Mouse (Mus musculus) ZHBTc4 (cell line): Measurements from ENCODE around the gene Vsx1.

Source experiments
- DNase-seq: peaks from one replicate; pipeline ENCODE4 v3.0.0-alpha.2; 2011; ENCODE audit warnings: low read depth, low spot score

Vsx1 gene

DNA sequence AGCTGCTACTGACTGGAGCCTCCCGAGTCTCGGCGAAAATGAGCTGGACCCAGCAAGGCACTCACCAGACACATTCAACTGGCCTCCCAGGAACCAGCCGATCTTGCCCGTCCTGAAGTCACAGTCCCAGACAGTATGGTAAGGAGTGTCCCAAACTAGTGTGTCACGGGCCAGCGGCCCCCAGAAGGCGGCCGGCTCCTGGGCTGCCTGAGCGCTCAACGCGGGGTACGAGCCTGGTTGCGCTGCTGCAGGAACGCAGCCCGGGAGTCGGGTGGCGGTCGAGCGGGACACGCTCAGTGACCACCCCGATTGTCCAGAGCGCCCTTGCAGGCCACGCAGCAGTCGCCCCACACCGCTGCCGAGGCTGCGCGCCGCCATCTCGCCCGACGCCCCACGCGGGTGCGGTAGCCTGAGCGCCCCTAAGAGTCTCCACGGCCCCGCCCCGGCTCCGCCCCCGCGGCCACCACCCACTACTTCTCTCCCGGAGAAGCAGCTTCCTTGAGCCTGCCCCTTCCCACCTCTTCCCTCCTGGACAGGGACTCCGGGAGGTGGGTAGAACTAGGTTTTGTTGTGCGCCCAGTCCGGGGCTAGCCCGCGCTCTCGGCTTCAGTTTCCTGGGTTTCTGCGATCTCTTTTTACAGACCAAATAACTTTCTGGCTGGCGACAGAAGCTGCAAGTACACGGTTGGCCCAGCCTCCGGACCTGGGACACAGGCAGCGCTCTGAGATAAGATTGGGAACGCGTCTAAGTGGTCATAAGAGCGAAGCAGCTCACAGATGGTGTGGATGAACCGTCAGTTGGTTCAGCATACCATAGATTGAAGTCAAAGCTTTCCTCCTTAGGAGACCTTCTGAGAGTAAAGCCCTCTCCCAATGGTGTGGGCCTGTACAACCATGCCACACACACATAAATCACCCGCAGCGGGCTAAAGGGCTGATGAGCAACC, 21.1 kb downstream of the Vsx1 start, which contains the start of gene Acss1:
Gene Acss1 (minus strand): TSS at position 681 of the 947 bp plus-strand sequence.
- DNase-seq: peak; percentile 72

DNA sequence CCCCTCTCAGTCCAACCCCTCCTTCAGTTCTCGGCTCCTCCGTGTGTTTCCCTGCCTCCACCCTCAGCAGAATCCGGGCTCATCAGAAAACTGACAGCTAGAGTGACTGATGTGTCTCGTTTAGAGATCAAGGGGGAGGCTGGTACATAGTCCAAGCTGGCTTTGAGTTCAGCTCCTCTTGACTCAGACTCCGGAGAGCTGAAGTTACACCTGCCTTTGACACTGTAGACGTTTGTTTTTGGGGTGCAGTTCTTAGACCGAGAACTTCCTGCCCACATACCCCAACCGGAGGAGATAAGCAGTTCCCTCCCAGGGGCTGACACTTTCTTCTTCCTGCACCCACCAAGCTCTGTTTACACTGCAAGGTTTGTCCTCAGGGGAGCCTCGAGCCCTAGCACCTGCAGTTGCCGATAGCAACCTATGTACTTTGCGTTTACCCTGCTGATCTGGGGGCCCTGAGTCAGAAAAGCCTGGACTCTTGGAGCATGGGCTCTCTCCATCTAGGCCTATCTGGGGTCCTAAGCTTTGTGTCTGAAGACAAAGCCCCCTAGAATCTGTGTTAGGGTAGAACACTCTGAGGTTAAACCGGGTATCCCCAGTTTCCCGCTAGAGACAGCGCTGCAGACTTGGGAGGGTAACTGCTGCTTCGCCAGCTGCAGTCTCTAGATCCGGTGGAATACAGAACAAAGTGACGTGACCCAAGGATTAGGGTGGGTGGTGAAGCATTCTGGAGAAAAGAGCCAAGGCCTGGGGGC, 21.9 kb downstream of the Vsx1 start:
- peak; percentile 36 for DNase-seq

DNA sequence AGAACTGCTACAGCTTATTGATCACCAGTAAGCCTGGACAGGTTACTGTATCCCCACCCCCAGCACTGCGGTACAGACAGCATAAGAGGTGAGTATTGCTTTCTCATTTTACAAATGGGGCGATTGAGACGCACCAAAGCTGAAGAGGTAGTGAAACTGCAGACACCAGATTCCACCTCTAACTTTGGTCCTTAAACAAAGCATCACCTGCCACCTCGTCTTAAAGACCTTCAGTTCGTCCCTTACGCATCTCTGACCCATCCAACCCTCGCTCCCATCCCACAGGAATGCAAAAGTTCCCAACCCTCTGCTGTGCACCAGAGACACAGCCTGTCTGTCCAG, 22.5 kb downstream of the Vsx1 start:
- DNase-seq: no peak

DNA sequence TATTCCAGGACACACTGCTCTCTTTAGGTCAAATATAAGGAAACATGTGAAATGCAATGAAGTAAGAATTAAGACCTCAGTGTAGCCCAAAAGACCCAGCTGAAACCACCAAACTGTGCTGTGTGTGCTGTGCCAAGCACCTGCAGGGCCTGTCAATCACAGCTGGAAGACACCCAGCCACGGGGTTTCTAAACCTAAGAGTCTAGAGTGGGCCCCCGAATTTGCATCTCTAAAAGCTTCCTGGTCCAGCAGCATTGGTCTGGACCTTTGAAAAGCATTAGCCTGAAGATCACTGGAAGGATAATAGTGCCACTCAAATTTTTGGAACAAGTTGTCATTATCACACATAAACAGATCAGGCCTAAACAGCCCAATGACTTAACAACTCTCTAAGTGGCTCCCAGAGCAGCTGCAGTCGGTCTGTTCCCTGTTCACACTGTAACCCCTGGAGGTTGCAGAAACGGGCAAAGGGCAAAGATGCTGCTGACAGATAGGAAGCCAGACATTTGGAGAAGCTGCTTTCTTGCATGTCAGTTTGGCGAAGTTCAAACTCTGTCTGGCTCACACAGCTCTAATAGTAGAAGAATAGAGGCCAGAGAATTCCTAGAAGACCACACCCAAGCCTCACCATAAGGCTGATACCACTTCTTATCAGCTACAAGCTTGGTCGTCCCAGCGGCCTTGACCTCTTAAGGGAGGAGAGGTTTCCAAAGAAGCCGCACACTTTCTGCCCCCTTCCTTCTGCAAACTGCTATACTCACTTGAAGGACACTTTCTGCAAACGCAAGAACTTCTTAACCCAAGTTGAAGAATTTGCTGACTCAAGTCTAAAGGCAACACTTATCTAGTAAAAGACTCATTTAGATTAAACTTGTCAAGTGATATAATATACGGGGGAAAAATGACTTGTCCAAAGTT, 23.4 kb downstream of the Vsx1 start:
- peak; percentile 25 for DNase-seq

DNA sequence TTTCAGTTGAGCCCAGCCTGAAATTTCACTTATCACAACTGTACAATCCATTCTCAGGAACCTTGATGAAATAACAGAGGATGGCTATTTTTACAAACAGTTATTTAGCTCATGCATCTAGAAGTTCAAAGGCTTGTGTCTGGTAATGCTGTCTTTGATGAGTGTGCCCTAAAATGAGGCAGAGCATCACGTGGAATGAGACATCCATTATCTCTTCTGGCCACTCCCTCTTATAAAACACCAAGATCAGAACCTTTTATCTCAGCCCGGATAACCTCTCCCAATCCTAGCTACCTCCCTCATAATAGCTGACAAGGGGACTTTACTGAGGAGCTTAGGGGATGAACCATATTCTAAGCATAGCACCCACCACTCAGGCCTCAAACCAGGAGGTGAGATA, 24.2 kb downstream of the Vsx1 start:
- no peak for DNase-seq

DNA sequence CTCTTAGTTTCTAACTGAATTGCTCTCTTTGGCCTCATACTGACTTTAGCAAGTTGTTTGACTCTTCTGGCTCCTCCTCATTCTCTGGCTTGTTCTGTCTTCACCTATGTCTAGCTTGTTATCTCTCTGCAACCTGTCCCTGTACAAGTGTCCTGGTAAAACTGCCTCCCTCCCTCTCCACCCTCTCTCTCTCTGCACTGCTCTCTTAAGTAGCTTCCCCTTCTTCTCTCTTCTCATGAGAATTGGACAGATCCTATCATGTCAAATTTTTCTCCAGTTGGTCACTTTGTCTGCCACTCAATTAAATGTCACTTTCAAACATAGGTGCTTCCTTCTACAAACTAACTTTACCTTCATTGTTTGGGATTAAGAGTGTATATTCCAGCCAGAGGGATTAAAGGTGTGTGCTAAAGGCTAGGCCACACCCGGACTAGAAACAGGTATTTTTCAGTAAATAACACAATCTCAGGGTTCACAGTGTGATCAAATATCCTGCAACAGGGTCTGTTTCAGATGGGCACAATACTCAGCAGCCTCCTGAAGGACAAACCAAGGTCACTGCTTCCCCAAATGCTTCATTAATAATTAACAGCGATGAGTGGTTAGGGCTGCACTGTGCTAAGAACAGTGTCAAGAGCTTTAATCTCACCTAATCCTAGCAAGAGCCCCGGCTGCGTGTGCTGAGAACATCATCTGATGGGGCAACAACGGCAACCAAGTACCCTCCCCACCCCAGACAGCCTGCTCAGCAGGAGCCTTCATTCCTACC, 24.8 kb downstream of the Vsx1 start:
- no peak for DNase-seq

DNA sequence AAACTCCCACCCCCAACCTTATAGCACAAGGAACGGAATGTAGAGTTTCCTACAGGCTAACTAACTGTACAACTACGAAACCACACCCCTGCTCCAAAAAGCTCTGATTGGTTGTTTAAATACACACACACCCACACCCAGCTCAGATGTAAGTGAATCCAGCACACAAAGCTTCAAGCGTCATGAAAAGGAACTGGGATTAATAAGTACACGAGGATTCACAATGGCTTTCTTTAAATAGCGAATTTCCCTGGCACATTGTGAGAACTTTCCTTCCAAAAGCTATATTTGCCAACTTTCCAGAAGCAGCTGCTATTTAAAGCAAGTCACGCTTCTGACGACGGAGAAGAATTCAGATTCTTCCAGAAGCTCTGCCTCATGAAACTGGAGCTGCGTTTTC, 25.9 kb downstream of the Vsx1 start:
- no peak for DNase-seq

DNA sequence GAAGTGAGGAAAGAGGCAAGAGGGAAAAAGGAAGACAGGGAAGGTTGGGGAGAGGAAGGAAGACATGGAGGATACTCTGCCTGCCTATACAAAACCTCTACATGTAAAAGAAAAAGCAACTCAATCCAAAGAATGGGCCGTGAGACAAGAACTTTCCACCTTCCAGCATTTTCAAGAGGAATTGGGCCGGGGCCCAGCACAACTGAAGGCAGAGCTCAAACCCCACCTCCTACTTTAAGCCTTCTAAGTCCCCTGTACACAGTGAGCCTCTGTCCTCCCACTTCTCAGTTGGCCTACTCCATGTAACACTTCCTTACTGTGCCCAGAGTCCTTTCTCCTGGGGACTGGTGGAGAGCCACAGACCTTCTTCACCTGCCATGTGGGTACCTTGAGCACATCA, 27.2 kb downstream of the Vsx1 start:
- DNase-seq: no peak

DNA sequence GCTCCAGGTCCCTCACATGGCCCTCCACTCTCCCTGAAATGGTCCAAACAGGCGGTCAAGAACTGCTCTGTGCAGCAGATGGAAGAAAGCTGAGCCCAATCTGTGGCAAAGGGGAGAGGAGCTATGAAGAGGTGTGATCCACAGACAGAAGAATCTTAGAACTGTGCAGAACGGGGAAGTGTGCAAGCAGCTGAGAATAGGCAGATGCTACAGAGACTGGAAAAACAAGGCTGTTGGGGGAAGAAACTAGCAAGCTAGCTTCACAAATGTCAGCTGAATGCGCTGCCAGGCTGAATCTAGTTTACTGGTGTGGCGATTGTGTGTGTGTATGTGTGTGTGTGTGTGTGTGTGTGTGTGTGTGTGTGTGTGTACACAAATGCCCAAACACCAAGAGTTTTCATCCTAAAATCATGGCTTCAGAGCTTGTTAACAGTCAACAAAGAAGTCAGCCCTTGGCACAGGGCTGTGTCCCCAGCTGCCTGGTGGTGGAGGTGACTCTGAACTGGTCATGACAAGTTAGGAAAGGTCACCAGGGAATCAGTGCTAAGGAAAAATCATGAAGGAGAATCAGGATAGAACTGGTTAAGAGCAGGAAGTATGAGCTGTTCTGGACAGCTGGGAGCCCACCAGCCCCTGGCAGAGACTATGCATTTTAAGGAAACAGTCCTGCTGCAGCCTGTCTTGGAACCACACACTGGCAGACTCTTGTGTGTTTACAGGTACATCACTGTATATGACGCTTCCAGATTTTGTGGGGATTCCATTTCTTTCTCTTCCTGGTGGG, 28.3 kb downstream of the Vsx1 start:
- peak; percentile 74 for DNase-seq

DNA sequence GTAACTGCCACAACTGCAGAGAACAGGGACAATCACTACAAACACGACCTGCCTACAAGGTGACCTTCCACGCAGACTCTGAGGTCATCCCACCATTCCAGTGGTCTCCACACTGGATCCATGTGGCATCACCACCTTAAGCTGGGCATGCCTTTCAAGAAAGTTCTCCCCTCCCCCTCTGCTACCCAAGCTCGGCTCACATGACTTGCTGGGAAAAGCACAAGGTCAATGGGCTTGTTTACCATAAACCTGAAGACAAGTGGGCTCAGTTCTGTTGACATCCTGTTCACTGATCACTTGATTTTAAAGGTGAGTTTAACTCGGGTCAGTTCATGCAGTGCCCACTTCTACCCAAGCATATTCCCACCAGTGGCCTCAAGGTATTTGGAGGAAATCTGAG, 29.1 kb downstream of the Vsx1 start:
- peak; percentile 73 for DNase-seq

DNA sequence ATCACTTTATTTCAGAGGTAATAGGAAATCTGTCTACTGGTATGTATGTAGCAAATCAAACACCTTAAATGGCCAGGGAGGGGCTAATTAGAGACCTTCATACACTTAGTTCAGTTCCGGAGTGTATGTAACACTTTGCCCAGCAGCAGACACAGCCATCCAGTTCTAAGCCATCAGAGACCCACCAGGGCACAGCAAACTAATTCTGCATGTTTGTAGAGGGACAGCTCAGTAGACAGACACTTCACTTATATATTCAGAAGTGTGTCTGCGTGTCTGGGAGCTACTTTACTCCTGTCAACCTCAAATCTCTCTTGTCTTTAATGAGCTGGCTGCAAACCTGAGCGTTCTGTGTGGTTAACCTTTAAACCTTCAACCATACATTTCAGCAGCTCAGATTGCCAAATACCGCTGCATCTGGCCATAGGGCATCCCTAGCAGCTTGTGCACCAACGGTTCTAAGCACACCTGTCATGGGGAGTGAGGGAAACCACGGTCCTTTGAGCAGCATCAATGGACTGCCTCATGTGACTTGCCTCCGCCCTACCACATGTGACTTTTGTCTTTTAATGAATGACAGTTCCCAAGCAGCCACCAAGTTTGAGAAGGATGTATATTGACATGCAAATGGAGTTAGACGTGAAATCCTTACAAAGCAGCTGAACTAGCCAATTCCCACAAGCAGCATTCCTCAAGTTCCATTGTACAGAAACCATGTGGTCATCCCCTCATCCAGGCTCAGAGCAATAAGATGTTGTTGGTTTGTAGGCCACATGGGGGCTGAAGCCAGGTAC, 32.0 kb downstream of the Vsx1 start:
- peak; percentile 96 for DNase-seq

DNA sequence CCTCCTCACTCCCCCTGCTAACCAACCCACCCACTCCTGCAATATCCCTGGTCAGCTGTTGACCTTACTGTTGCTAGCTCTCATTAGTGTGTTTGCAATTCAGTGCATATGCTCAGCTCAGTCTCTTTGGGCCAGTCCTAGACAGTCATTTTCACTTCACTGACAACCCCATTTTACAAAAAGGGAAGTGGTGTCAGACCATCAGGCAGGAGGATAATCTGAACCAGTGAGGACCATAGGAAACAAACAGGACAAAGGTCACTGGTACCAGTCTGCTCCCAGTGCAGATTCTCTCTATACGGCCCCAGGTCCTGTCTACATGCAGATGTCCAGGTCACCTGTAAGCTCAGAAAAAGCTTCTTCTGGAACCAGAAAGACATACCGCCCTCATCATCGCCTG, 33.0 kb downstream of the Vsx1 start:
- DNase-seq: no peak

DNA sequence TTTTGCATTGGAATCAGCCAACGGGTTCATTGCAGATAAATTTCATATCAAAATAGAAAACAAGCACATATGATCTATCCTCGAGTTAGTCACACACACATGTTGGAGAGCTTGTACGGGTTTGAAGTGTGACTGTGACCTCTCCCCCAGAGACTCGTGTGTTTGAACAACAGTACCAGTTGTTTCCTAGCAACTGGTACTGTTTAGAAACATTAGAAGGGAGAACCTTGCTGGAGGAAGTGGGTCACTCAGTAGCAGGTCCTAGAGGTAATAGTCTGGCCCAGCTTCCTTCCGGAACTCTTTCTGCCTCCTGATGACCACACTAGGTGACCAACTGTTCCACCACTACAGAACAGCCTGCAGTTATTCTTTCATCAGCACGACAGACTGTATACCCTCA, 33.9 kb downstream of the Vsx1 start:
- no peak for DNase-seq

DNA sequence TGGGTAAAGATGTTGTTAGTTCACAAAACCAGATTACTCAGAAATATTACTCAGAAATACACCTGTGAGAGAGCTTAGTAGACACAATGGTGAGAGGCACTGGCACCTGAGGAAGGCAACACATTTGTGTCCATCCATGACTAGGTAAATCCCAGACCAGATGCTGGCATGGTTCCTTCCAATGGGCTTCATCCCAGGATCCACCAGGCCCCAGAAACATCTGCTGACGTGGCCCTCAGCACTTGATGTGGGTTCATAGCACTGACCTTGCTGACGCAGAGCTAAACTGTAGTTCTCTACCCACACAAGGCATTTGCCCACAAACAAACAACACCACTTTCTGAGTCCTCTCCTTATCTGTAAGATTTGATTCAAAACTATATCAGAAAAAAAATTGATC, 34.3 kb downstream of the Vsx1 start:
- DNase-seq: no peak

DNA sequence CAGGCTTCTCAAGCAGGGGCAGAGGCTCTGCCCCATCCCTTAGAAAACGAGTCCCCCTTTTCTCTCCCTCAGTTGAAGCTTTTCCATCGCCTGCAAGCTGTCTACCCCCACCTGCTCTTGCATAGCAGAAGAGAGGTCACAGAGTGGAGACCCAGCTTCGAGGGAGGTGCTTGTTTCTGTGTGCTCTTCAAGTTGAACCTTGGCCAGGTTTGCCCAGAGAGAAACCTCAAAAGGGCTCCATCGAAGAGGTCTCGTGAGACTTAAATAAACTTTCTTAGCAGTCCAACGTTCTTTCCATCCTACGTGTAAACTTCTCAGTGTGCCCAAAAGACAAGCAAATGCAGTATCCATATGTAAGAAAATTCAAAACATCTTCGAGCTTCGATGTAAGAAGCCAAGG, 37.8 kb downstream of the Vsx1 start:
- no peak for DNase-seq

DNA sequence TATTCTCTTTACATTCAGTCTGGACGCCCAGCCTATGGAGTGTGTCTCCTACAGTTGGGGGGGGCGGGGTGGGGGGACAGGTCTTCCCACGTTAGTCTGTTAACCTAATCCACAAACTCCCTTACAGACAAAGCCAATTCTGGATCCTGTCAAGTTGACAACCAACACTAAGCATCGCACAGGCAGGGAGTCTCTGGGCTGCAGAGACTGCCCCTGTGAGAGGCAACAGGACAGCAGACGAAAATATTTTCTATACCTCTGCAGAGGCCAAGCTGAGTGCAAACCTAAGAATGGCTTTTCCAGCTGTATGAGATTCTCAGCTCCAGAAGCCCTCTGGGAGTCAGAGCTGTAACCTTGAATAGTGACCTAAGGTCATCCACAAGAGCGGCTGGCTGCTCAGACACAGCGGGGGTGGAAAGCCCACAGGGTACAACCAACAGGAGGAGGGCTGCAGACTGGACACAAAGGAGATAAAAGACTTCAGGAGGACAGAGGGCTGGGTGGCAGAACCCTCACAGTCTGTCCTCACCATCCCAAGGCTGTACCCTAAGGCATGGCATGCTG, 38.6 kb downstream of the Vsx1 start:
- peak; percentile 67 for DNase-seq

DNA sequence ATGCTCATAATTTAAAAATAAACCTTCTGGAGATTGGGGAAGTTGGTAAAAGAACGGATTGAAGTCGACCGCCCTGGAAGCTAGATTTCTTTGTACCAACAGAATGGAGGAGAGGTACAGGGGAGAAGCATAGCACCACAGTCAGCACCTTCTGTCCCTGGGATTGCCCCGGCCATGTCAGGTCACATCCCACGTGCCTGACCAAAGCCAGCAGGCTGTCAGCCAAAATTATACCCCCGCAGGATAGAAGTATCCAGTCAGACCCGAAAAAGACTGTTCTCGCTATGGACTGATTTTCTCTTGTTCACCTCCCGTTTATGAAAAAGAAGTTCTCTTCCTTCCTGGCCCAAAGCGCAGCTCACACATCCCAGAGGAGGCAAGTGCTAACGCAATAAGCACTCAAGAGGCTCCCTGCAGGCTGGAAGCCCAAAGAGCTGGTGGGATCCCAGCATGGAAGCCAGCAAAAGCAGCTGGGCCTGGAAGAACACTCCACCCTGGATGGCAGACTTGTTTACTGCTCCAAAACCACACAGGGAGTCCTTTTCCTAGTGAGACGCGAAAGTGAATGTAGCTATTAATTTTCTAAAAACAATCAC, 40.8 kb downstream of the Vsx1 start:
- DNase-seq: no peak

DNA sequence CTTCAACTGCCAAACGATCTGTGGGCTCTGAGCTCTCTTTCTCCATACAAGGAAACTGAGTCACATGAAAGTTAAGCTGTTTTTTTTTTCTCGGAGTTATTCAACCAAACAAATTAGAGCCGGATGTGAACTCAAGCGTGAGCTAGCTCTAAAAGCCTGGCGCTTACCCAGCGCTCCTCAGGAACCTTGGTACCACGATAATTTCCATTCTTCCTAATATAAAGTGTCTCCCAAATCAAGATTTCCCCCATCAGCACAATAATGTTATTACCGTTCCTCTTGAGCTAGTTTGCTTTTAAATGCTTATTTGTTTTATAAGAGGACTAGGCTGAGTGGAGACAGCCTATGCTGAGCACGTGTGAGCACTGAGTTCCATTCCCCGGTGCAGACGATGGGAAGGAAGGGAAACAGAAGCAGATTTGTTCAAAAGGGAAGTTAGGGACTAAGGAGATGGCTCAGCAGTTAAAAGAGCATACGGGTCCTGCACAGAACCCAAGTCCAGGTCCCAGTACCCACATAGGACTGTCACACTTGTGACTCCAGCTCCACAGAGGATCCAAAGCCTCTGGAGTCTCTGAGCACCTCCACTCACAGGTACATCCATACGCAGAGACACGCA, 41.4 kb downstream of the Vsx1 start:
- DNase-seq: no peak
